Mouse (Mus musculus): Measurements from ENCODE around the gene Zfand2b. TPM values are rescaled to one million over a fixed set of nuclear protein-coding genes. Genes with fewer than 3 reads are reported as not detected.

Gene Zfand2b
- total and polyA plus RNA-seq, 3 experiments = 21.0 to 58.0 (median 47.7) TPM

- Histone ChIP-seq H3K4me3 (ENCODE audit: low read depth, low read length) (peak overlapping the region; percentile 34; the same call in 1 of the 2 replicates), H3K9me3 (replicated peaks) (no peaks in the 10 kb centered on the region), H3K36me3 (replicated peaks) (no peaks in the 10 kb centered on the region), H3K4me1 (ENCODE audit: insufficient read depth, low read depth, low read length) (peaks cover 58% of the 10 kb centered on the region), H3K27me3 (ENCODE audit: insufficient read depth, low read length) (no peaks in the 10 kb centered on the region)
- no peak for TF ChIP-seq GATA1 (IDR thresholded peaks at IDR 0.05; ENCODE audit: borderline replicate concordance, low read length)
- TF ChIP-seq POLR2AphosphoS5 (IDR thresholded peaks at IDR 0.05; ENCODE audit: insufficient replicate concordance, low read depth, low read length) = no peak
- TF ChIP-seq TAL1 (conservative IDR thresholded peaks at IDR 0.05; ENCODE audit: low read depth, low read length) = peak; percentile 77
- no peak for TF ChIP-seq GATA2 (IDR thresholded peaks at IDR 0.05; ENCODE audit: borderline replicate concordance, low read depth, low read length)
- TF ChIP-seq CTCF (IDR thresholded peaks at IDR 0.05; ENCODE audit: low read depth, low read length) = no peak
- DNase-seq (ENCODE audit: low spot score) = peak; percentile 50
- peak; percentile 77 for ATAC-seq (ENCODE audit: extremely low read depth, insufficient number of reproducible peaks, low FRiP score, poor library complexity, severe bottlenecking)
These were observed 8.7 kb upstream of the Zfand2b start for GRCm38 (mm10) chr1:75159540-75160255.

DNA sequence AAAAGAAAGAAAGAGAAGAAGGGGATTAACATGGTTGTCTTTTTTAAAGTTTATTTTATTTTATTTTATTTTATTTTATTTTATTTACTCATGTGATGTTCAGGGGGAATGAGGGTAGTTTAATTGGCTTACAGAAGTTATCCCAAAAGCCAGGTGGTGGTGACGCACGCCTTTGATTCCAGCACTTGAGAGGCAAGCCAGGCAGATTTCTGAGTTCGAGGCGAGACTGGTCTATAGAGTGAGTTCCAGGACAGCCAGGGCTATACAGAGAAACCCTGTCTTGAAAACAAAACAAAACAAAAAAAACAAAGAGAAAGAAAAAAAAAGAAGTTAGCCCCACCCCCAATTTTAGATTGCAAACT is 8.2 kb upstream of the Zfand2b start:
- Histone ChIP-seq H3K9me3 (replicated peaks) (no peaks in the 10 kb centered on the region), H3K36me3 (replicated peaks) (no peaks in the 10 kb centered on the region), H3K27me3 (ENCODE audit: insufficient read depth, low read length) (no peaks in the 10 kb centered on the region), H3K4me1 (ENCODE audit: insufficient read depth, low read depth, low read length) (peaks cover 53% of the 10 kb centered on the region), H3K4me3 (ENCODE audit: low read depth, low read length) (peak overlapping the region; percentile 59; the same call in 1 of the 2 replicates)
- ATAC-seq (ENCODE audit: extremely low read depth, insufficient number of reproducible peaks, low FRiP score, poor library complexity, severe bottlenecking) (no peak), DNase-seq (ENCODE audit: low spot score) (no peak)
- no peak for TF ChIP-seq GATA1 (IDR thresholded peaks at IDR 0.05; ENCODE audit: borderline replicate concordance, low read length)
- TF ChIP-seq TAL1 (conservative IDR thresholded peaks at IDR 0.05; ENCODE audit: low read depth, low read length) = no peak
- no peak for TF ChIP-seq GATA2 (IDR thresholded peaks at IDR 0.05; ENCODE audit: borderline replicate concordance, low read depth, low read length)

- no peak for DNase-seq (ENCODE audit: low spot score)
- no peak for ATAC-seq (ENCODE audit: extremely low read depth, insufficient number of reproducible peaks, low FRiP score, poor library complexity, severe bottlenecking)
- TF ChIP-seq GATA1 (IDR thresholded peaks at IDR 0.05; ENCODE audit: borderline replicate concordance, low read length) = no peak
- TF ChIP-seq CTCF (IDR thresholded peaks at IDR 0.05; ENCODE audit: low read depth, low read length) = no peak
- TF ChIP-seq GATA2 (IDR thresholded peaks at IDR 0.05; ENCODE audit: borderline replicate concordance, low read depth, low read length) = no peak
- no peak for TF ChIP-seq POLR2AphosphoS5 (IDR thresholded peaks at IDR 0.05; ENCODE audit: insufficient replicate concordance, low read depth, low read length)
- TF ChIP-seq TAL1 (conservative IDR thresholded peaks at IDR 0.05; ENCODE audit: low read depth, low read length) = no peak
- peak overlapping the region; percentile 74 for H3K4me3 ChIP-seq (ENCODE audit: low read depth, low read length)
- H3K9me3 ChIP-seq (replicated peaks) = no peaks in the 10 kb centered on the region
- H3K27me3 ChIP-seq (ENCODE audit: insufficient read depth, low read length) = no peaks in the 10 kb centered on the region
- peaks cover 50% of the 10 kb centered on the region for H3K4me1 ChIP-seq (ENCODE audit: insufficient read depth, low read depth, low read length)
- H3K36me3 ChIP-seq (replicated peaks) = peaks cover 38% of the 10 kb centered on the region
These were observed 364 bp upstream of the Zfand2b start for GRCm38 (mm10) chr1:75168093-75168471.

- Histone ChIP-seq H3K4me3 (ENCODE audit: low read depth, low read length) (peak overlapping the region; percentile 80), H3K27me3 (ENCODE audit: insufficient read depth, low read length) (no peaks in the 10 kb centered on the region; the same call in 1 of the 2 replicates), H3K4me1 (ENCODE audit: insufficient read depth, low read depth, low read length) (peaks cover 59% of the 10 kb centered on the region), H3K36me3 (replicated peaks) (peaks cover 81% of the 10 kb centered on the region), H3K9me3 (replicated peaks) (peaks cover 3% of the 10 kb centered on the region; the same call in 1 of the 2 replicates)
- TF ChIP-seq CTCF (IDR thresholded peaks at IDR 0.05; ENCODE audit: low read depth, low read length) = no peak
- TF ChIP-seq TAL1 (conservative IDR thresholded peaks at IDR 0.05; ENCODE audit: low read depth, low read length) = peak; percentile 47; the same call in 1 of the 2 replicates
- peak; percentile 65 for ATAC-seq (ENCODE audit: extremely low read depth, insufficient number of reproducible peaks, low FRiP score, poor library complexity, severe bottlenecking)
- peak; percentile 86 for DNase-seq (ENCODE audit: low spot score)
These were observed 11.1 kb downstream of the Zfand2b start for GRCm38 (mm10) chr1:75179334-75180104.

- Histone ChIP-seq H3K4me1 (ENCODE audit: insufficient read depth, low read depth, low read length) (peaks cover 63% of the 10 kb centered on the region), H3K4me3 (ENCODE audit: low read depth, low read length) (peak within 1 kb of the TSS; percentile 80), H3K27me3 (ENCODE audit: insufficient read depth, low read length) (no peaks in the 10 kb centered on the region; the same call in 1 of the 2 replicates), H3K9me3 (replicated peaks) (peaks cover 3% of the 10 kb centered on the region; the same call in 1 of the 2 replicates), H3K36me3 (replicated peaks) (peaks cover 82% of the 10 kb centered on the region)
- TF ChIP-seq POLR2AphosphoS5 (IDR thresholded peaks at IDR 0.05; ENCODE audit: insufficient replicate concordance, low read depth, low read length) (no peak), TAL1 (conservative IDR thresholded peaks at IDR 0.05; ENCODE audit: low read depth, low read length) (no peak), CTCF (IDR thresholded peaks at IDR 0.05; ENCODE audit: low read depth, low read length) (no peak), GATA1 (IDR thresholded peaks at IDR 0.05; ENCODE audit: borderline replicate concordance, low read length) (no peak), GATA2 (IDR thresholded peaks at IDR 0.05; ENCODE audit: borderline replicate concordance, low read depth, low read length) (no peak)
- ATAC-seq (ENCODE audit: extremely low read depth, insufficient number of reproducible peaks, low FRiP score, poor library complexity, severe bottlenecking) (peak; percentile 85), DNase-seq (ENCODE audit: low spot score) (peak; percentile 94)
These were observed 11.7 kb downstream of the Zfand2b start, which contains the start of gene Abcb6 for GRCm38 (mm10) chr1:75180105-75180590. TSS of gene Abcb6 (minus strand) at chr1:75180392.

DNA sequence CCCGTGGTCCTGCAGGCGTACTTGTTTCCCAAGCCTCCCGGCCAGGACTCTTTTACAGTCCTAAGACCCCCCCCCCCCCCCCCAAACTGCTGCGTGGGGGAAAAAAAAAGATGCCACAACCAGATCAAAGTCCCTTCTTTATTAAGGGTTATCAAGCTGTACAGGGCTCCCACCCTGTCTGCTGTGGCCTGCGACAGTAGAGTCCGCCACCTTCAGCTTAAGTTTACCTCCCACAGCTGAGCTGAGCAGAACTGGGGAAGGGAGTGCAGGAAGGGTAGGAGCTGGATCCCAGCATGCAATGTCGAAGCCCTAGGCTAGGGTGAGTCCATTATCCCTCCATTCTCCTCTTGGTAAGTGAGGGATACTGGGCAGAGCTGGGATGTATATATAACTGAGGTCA is 12.3 kb downstream of the Zfand2b start:
- Histone ChIP-seq H3K4me1 (ENCODE audit: insufficient read depth, low read depth, low read length) (peaks cover 62% of the 10 kb centered on the region), H3K9me3 (replicated peaks) (peaks cover 3% of the 10 kb centered on the region; the same call in 1 of the 2 replicates), H3K4me3 (ENCODE audit: low read depth, low read length) (peak overlapping the region; percentile 80; the same call in 1 of the 2 replicates), H3K27me3 (ENCODE audit: insufficient read depth, low read length) (no peaks in the 10 kb centered on the region; the same call in 1 of the 2 replicates), H3K36me3 (replicated peaks) (peaks cover 82% of the 10 kb centered on the region)
- TF ChIP-seq POLR2AphosphoS5 (IDR thresholded peaks at IDR 0.05; ENCODE audit: insufficient replicate concordance, low read depth, low read length) = no peak
- no peak for TF ChIP-seq GATA2 (IDR thresholded peaks at IDR 0.05; ENCODE audit: borderline replicate concordance, low read depth, low read length)
- no peak for TF ChIP-seq TAL1 (conservative IDR thresholded peaks at IDR 0.05; ENCODE audit: low read depth, low read length)
- no peak for TF ChIP-seq CTCF (IDR thresholded peaks at IDR 0.05; ENCODE audit: low read depth, low read length)
- TF ChIP-seq GATA1 (IDR thresholded peaks at IDR 0.05; ENCODE audit: borderline replicate concordance, low read length) = no peak
- ATAC-seq (ENCODE audit: extremely low read depth, insufficient number of reproducible peaks, low FRiP score, poor library complexity, severe bottlenecking) (no peak), DNase-seq (ENCODE audit: low spot score) (no peak)
